Mouse (Mus musculus) liver, embryonic 12.5 days (tissue): ENCODE measurements around the gene Pygl. TPM values are rescaled to one million over a fixed set of nuclear protein-coding genes. Genes with fewer than 3 reads are reported as not detected.

Experiments used
- ATAC-seq: fragments of 200-750 bp; cut with Nextera tagmentation; 2 replicates; pipeline ENCODE4 v1.8.0; 2017; ENCODE audit warnings: moderate number of reproducible peaks, mild to moderate bottlenecking, moderate library complexity
- H3K27ac ChIP-seq: fragments of 300-500 bp; sonication (generic); 2 replicates; pipeline ENCODE4 v1.5.1; 2016; ENCODE audit warnings: mild to moderate bottlenecking
- H3K27me3 ChIP-seq: fragments of 300-500 bp; sonication (generic); replicated peaks from 2 replicates; pipeline ENCODE4 v1.6.1; 2016; ENCODE audit warnings: mild to moderate bottlenecking, moderate library complexity
- H3K36me3 ChIP-seq: fragments of 300-500 bp; sonication (generic); 2 replicates; pipeline ENCODE4 v1.6.1; 2016; ENCODE audit warnings: mild to moderate bottlenecking, moderate library complexity
- H3K4me1 ChIP-seq: fragments of 300-500 bp; sonication (generic); 2 replicates; pipeline ENCODE4 v1.6.1; 2016
- H3K4me2 ChIP-seq: fragments of 300-500 bp; sonication (generic); 2 replicates; pipeline ENCODE4 v1.6.1; 2016; ENCODE audit warnings: mild to moderate bottlenecking, moderate library complexity
- H3K4me3 ChIP-seq: fragments of 300-500 bp; sonication (generic); 2 replicates; pipeline ENCODE4 v1.5.1; 2016; ENCODE audit warnings: mild to moderate bottlenecking, moderate library complexity
- H3K9ac ChIP-seq: fragments of 300-500 bp; sonication (generic); 2 replicates; pipeline ENCODE4 v1.6.1; 2016; ENCODE audit warnings: mild to moderate bottlenecking, moderate library complexity
- H3K9me3 ChIP-seq: fragments of 300-500 bp; sonication (generic); replicated peaks from 2 replicates; pipeline ENCODE4 v1.6.1; 2016; ENCODE audit warnings: mild to moderate bottlenecking, moderate library complexity
- WGBS: fragments of 180-500 bp; shearing (Covaris S2); methylation state at CpG from one replicate; pipeline ENCODE4 v1.1.7; 2016; ENCODE audit not compliant: insufficient replicate concordance; 5-methylcytosine and 5-hydroxymethylcytosine counted together
- polyA plus RNA-seq: library from polyadenylated mRNA; unstranded; fragments of >200 nt; fragmentation: Nextera tagmentation; extraction: Ambion mirVana; gene quantifications from 2 replicates; pipeline ENCODE4 v1.2.1, GENCODE M21; 2016

Gene Pygl
- polyA plus RNA-seq, 1 experiment from 2014 or later = 29.5 TPM

GRCm38 (mm10) chr12:70247683-70248474, 16.6 kb upstream of the Pygl start:
- no peak for ATAC-seq
- no peak overlapping the region for H3K9ac ChIP-seq
- no peaks in the 10 kb centered on the region for H3K27me3 ChIP-seq
- H3K4me2 ChIP-seq = no peak overlapping the region
- no peaks in the 10 kb centered on the region for H3K9me3 ChIP-seq
- whole genome bisulfite sequencing = 61% methylated on average over 15 of the region's 15 CpGs
- H3K27ac ChIP-seq = no peak overlapping the region
- H3K36me3 ChIP-seq = no peaks in the 10 kb centered on the region
- no peaks in the 10 kb centered on the region for H3K4me1 ChIP-seq
- H3K4me3 ChIP-seq = no peak overlapping the region

DNA sequence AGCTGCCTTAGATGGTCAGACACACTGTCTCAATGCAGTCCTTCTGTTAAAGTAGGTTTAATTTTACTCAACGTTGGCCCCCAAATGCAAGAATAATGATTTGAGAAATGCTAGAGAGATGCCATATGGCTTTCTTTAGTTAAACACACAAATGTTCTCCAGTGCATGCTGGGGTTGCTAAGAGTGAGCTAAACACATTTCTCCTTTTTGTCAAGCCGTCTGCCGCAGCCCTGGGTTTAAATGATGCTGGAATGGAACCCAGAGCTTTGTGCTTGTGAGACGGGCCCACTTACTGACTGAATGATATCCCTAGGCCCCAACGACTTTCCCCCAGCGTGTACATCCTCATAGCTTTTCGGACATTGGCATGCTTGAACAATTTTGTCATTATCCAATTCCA, 11.3 kb upstream of the Pygl start:
- H3K4me1 ChIP-seq = no peaks in the 10 kb centered on the region
- no peak overlapping the region for H3K9ac ChIP-seq
- H3K9me3 ChIP-seq = no peaks in the 10 kb centered on the region
- no peak overlapping the region for H3K27ac ChIP-seq
- no peaks in the 10 kb centered on the region for H3K27me3 ChIP-seq
- H3K4me3 ChIP-seq = no peak overlapping the region
- no peaks in the 10 kb centered on the region for H3K36me3 ChIP-seq
- no peak overlapping the region for H3K4me2 ChIP-seq
- WGBS = 70% methylated on average over 7 of the region's 7 CpGs
- no peak for ATAC-seq

DNA sequence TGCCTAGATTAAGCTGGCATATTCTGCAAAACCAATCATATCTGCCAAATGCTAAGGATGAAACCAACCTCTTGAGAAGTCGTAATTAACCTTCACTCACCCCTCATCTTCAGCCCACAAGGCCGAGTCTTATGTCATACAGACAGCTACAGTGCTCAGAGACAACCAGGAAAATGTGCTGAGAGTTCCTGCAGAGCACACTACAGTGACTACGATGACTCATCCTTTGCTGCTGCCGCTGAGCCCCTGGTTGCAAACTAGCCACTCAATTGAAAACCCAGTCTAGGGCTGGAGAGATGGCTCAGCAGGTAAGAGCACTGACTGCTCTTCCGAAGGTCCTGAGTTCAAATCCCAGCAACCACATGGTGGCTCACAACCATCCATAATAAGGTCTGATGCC, 8.5 kb upstream of the Pygl start:
- H3K4me1 ChIP-seq = peaks cover 3% of the 10 kb centered on the region; the same call in 1 of the 2 replicates
- 52% methylated on average over 5 of the region's 5 CpGs for WGBS
- no peak overlapping the region for H3K4me3 ChIP-seq
- no peak for ATAC-seq
- H3K9me3 ChIP-seq = no peaks in the 10 kb centered on the region
- H3K9ac ChIP-seq = no peak overlapping the region
- H3K36me3 ChIP-seq = no peaks in the 10 kb centered on the region
- no peak overlapping the region for H3K27ac ChIP-seq
- no peaks in the 10 kb centered on the region for H3K27me3 ChIP-seq
- no peak overlapping the region for H3K4me2 ChIP-seq

DNA sequence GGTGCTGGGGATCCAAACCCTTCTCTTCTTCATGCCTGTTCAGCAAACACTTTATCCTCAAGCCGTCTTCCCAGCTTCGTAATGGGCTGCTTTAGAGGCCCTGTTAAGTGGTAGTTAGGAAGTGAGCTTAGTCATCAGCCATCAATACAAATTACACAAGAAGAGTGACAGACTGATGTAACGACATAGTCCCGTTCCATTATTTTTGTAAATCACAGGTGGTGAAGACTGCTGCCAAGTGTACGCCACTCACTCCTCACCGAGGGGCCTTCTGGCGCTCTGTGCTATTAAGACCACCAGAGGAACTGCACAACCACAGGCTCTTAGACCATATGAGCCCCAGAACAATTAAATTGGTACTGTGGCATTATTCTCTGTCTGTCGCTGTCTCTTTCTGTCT, 7.3 kb upstream of the Pygl start:
- no peak for ATAC-seq
- Histone ChIP-seq H3K4me2 (no peak overlapping the region), H3K4me1 (peaks cover 11% of the 10 kb centered on the region; the same call in 1 of the 2 replicates), H3K9ac (no peak overlapping the region), H3K27me3 (no peaks in the 10 kb centered on the region), H3K27ac (no peak overlapping the region), H3K36me3 (no peaks in the 10 kb centered on the region), H3K9me3 (no peaks in the 10 kb centered on the region), H3K4me3 (no peak overlapping the region)
- 67% methylated on average over 8 of the region's 8 CpGs for WGBS

GRCm38 (mm10) chr12:70234938-70235484, 3.7 kb upstream of the Pygl start:
- Histone ChIP-seq H3K27me3 (no peaks in the 10 kb centered on the region), H3K4me2 (peak overlapping the region; percentile 65), H3K9ac (peak overlapping the region; percentile 40; the same call in 1 of the 2 replicates), H3K4me1 (peaks cover 39% of the 10 kb centered on the region), H3K27ac (no peak overlapping the region), H3K36me3 (no peaks in the 10 kb centered on the region), H3K4me3 (peak overlapping the region; percentile 24), H3K9me3 (no peaks in the 10 kb centered on the region)
- ATAC-seq = peak; percentile 36
- 14% methylated on average over 13 of the region's 13 CpGs for WGBS

GRCm38 (mm10) chr12:70234411-70234810, 3.1 kb upstream of the Pygl start:
- H3K4me1 ChIP-seq = peaks cover 39% of the 10 kb centered on the region
- no peak overlapping the region for H3K27ac ChIP-seq
- no peaks in the 10 kb centered on the region for H3K36me3 ChIP-seq
- no peaks in the 10 kb centered on the region for H3K9me3 ChIP-seq
- H3K4me3 ChIP-seq = no peak overlapping the region
- ATAC-seq = no peak
- no peak overlapping the region for H3K4me2 ChIP-seq
- H3K27me3 ChIP-seq = no peaks in the 10 kb centered on the region
- no peak overlapping the region for H3K9ac ChIP-seq
- WGBS = 30% methylated on average over 6 of the region's 6 CpGs

GRCm38 (mm10) chr12:70233637-70234315, 2.5 kb upstream of the Pygl start:
- ATAC-seq = no peak
- Histone ChIP-seq H3K27ac (no peak overlapping the region), H3K4me3 (no peak overlapping the region), H3K27me3 (no peaks in the 10 kb centered on the region), H3K4me2 (no peak overlapping the region), H3K9me3 (no peaks in the 10 kb centered on the region), H3K36me3 (no peaks in the 10 kb centered on the region), H3K4me1 (peaks cover 40% of the 10 kb centered on the region), H3K9ac (no peak overlapping the region)
- 68% methylated on average over 6 of the region's 6 CpGs for WGBS

DNA sequence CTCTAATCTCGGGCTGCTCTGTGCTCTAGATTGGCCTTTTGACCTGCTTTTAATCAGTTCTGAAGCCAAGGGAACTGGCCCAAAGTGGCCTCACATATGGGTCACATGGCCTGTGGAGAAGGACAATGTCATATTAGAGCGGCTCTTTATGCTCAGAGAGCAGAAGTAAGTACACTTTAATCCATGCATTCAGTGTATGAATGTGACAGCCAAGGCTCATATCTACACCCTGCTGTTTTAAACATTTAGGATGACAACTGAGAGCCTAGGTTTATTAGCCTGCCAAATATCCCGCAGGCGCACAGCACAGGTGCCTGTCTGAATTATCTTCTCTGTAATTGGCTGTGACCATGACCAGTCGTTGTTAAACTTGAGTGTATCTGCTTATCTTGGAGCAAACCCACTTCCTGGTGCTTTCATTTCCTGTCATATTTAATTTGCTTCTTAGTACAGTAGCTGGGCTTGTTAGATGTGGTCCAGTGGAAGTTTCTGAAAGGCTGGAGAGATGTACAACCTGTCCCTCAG, 794 bp upstream of the Pygl start:
- Histone ChIP-seq H3K4me2 (peak overlapping the region; percentile 4), H3K36me3 (no peaks in the 10 kb centered on the region), H3K9me3 (no peaks in the 10 kb centered on the region), H3K27ac (peak overlapping the region; percentile 17), H3K27me3 (0 out of 2 replicates have a peak, but pooled peaks cover under 1% of the 10 kb centered on the region), H3K9ac (no peak overlapping the region), H3K4me3 (no peak overlapping the region), H3K4me1 (peaks cover 57% of the 10 kb centered on the region)
- 26% methylated on average over 5 of the region's 5 CpGs for WGBS
- ATAC-seq = no peak

DNA sequence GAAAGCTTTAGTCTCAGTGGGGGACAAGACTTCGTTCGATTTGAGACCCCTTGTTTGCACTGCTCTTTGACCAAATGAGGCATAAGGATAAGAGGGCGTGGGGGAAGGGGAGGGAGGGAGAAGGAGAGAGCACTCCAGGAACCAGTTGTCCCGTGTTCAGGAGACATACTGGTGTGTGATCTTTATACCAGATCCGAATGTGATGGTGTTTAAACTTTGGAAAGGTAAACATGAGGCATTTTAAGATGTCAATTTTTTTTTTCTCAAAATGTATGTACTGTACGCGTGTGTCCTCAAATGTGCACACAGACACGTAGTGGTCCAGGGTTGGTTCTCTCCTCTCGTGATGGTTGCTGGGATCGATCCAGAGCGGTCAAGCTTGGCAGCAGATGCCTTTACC, 3.1 kb downstream of the Pygl start:
- Histone ChIP-seq H3K9ac (peak overlapping the region; percentile 74), H3K27me3 (0 out of 2 replicates have a peak, but pooled peaks cover 6% of the 10 kb centered on the region), H3K4me2 (peak overlapping the region; percentile 93), H3K4me3 (peak overlapping the region; percentile 63), H3K27ac (peak overlapping the region; percentile 65), H3K4me1 (peaks cover 56% of the 10 kb centered on the region), H3K36me3 (no peaks in the 10 kb centered on the region), H3K9me3 (no peaks in the 10 kb centered on the region)
- 62% methylated on average over 11 of the region's 11 CpGs for WGBS
- ATAC-seq = peak; percentile 6; the same call in 1 of the 2 replicates

DNA sequence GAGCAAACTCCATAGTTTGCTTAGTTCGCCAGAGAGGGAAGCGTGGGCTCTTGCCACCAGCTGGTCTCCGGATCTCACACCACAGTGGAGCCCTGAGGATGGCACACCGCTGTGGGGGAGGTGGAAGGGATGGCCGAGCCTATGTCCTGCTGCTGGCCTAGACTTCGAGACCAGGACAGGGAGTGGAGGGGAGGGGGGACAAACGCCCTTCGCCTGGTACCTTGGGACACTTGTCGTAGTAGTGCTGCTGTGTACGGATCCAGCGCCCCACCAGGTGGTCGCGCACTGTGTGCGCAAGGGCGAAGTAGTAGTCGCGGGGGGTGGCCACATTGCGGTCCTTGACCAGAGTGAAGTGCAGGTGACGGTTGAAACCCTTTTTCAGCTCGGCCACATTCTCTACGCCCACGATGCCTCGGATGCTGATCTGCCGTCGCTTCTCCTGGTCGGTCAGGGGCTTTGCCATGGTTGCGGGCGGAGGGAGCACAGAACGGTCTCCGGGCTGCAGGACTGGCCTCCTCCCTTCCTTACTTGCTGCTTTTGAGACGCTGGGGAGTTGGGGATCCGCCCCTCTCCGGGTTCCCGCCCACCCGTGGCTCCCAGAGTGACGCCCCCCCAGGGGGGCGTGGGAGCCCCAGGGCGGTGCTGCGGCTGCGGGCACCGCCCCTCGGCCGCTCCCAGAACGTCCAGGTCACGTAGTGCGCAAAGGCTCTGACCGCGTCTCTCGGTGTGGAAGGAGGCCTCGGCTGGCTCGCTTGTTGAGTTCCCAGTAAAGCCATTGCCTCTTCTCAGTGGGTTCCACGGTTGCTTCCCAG, 4.0 kb downstream of the Pygl start:
- H3K27ac ChIP-seq = peak overlapping the region; percentile 65
- 1% methylated on average over 51 of the region's 52 CpGs for WGBS
- peak overlapping the region; percentile 93 for H3K4me2 ChIP-seq
- ATAC-seq = peak; percentile 97
- peak overlapping the region; percentile 63 for H3K4me3 ChIP-seq
- H3K9me3 ChIP-seq = no peaks in the 10 kb centered on the region
- H3K36me3 ChIP-seq = 0 out of 2 replicates have a peak, but pooled peaks cover 3% of the 10 kb centered on the region
- 0 out of 2 replicates have a peak, but pooled peaks cover 6% of the 10 kb centered on the region for H3K27me3 ChIP-seq
- peak overlapping the region; percentile 74 for H3K9ac ChIP-seq
- H3K4me1 ChIP-seq = peaks cover 49% of the 10 kb centered on the region

DNA sequence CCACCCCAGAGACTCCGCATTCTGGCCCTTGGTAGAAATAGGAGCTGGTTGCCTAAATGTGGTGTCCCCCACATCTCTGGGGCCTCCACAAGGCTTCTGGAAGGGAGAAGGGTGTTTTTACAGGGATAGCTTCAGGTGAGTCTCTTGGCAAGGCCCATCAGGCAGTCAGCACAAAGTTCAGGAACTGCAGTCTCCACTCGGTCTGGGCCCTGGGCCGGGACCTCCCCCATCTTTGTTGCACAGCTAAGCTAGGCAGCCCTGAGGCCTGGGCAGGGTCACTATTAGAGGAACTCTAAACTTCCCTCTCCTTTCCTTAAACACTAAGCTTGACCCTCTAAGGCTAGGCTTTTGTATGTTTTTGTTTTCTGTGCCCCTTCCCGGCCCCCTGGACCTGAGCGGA, 4.6 kb downstream of the Pygl start:
- Histone ChIP-seq H3K9me3 (no peaks in the 10 kb centered on the region), H3K4me2 (peak overlapping the region; percentile 93), H3K4me3 (peak overlapping the region; percentile 63), H3K27me3 (0 out of 2 replicates have a peak, but pooled peaks cover 6% of the 10 kb centered on the region), H3K36me3 (0 out of 2 replicates have a peak, but pooled peaks cover 4% of the 10 kb centered on the region), H3K9ac (peak overlapping the region; percentile 74), H3K4me1 (peaks cover 42% of the 10 kb centered on the region), H3K27ac (peak overlapping the region; percentile 65)
- ATAC-seq = no peak
- 28% methylated on average over 5 of the region's 5 CpGs for WGBS
